Mouse (Mus musculus) CD8-positive naive resting alpha-beta T cell, adult 2 months (primary cell): ENCODE measurements around the gene Ldb1.

Source experiments
- DNase-seq, 2 experiments: peaks; one replicate each; pipeline ENCODE4 v3.0.0; 2022; ENCODE audit warnings: low read depth in 2 of 2, low spot score in 2 of 2

Ldb1 gene

GRCm38 (mm10) chr19:46045696-46046311 is 790 bp upstream of the Ldb1 start:
- DNase-seq, result peak in 1 of 2 experiments; percentile 16

- DNase-seq, result no peak
These were observed 582 bp downstream of the Ldb1 start, which contains the start of gene Pprc1 for GRCm38 (mm10) chr19:46044271-46044992. Gene Pprc1 (plus strand): TSS chr19:46044886.

DNA sequence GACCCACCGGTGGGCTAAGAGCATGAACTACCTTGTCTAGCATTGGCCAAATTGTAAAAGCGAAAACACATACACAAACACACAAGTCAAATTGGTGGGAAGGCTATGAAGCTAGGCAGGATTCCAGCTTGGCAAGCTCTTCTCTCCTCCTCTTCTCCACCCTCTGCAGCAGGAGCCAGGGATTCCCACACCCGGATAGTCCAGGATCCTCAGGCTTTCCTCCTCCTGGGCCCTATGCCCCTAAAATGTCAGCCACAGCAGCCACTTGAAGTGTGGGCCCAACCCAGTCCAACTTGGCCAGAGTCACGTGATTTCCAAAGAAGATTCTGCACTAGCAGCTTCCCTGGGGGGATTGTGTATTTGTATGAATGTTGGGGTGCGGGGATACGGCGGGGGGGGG is 1.6 kb downstream of the Ldb1 start:
- DNase-seq, result no peak

DNA sequence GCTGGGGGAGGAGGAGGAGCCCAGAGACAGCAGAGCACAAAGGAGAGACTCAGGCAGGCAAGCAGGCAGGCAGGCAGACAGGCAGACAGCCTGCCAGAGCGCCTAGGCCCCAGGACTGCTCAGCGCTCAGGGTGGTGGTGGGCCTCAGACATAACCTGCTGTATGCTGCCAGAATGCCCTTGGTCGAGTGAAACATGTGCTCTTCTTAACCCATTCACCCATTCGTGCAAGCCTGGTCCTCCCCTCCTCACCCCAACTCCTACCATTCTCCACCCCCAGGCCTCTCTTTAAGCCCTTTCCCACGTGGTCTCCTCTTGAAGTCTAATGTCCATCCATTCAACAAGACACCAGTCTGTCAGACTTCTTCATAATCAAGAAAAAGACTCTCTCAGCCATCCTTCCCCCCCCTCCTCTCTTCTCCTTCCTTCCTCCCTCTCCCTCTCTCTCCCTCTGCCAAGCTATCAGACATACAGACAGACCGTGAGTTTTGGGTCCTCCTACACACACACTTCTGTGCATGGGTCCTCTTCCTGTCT is 2.5 kb downstream of the Ldb1 start:
- DNase-seq, result peak in 1 of 2 experiments; percentile 33

DNA sequence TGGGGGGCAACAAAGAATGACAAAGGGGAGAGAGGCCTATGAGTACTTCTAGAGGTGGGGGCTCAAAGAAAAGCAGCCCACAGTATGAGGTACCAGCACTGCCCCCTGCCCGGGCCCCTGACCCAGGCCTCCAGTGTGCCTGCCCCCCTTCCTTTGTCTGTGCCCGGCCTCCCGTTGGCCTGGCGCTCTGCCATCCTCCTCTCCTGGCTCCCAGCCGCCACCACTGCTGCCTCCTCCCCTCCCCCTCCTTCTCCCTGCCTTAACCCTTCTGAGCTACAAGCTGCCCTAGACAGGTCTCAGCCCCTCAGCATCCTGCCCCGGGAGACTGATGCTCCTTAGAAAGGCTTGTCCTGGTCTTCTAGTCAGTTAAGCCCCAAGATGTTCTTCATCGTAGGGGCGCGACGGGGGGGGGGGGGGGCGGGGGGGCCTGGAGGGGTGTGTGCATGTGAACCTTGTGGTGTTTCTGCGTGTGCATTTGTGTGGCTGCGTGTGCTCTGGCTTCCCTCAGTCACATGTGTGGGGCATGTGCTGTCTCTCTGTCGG is 3.0 kb downstream of the Ldb1 start:
- DNase-seq, result no peak

DNA sequence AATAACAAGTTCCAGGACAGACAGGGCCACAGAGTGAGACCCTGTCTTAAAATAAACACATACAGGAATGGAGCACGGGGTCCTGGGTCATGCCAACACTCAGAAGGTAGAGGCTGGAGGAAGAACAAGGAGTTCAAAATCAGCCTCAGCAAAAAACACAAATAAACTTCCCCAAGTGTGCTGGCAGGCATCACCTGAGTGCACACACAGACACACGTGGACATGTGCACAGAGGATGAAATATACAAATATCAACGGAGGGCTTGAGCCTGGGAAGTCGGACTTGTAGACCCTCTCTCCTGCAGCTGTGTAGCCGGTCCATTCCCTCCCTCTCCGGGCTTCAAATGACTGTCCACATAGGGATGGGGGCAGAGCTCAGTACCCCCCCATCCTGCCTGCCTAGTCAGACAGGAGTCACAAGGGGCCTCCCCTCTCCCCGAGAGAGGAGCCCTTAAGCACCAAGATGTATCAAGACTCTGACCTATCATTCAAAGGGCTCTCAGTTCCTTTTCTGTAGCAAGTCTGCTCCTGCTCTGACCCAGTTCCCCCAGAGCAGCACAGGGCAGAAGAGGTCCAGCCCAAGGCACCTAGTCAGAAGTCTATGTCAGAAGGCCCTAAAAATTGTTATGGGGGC is 3.6 kb downstream of the Ldb1 start:
- no peak for DNase-seq

DNA sequence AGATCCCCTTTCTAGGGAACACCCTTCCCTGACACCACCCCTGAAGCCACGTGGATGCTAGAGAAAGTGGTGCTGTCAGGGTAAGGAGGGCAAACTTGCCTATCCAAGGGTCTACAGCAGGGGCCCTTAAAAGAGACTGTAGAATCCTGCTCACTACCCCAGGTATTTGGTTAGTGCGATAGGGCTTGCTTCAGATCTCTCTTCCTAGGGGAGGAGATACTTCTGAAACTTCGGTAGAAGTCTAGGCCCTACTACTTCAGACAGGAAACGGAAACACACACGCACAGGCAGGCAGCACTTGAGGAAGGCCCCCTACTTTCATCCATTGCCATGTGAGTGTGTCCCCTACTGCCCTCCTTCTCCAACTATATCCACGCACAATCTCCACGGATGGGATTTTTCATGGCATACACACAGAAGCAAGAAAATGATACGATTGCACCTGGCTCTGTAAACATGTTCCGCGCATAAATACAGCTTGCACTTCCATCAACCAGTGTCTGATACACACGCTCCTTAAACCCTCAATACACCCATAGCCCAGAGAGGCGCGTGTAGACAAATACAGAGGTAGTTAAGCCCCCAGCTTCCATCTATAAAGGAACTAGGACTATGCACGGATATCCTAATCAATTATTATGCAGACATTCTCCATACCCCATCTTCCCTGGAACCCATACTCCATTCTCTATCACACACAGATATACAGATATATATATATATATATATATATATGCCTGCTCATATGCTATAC is 4.7 kb downstream of the Ldb1 start:
- DNase-seq, result peak; percentile 41 to 59

GRCm38 (mm10) chr19:46039478-46039877 is 5.5 kb downstream of the Ldb1 start:
- DNase-seq, result peak; percentile 78 to 84

- no peak for DNase-seq
These were observed 6.2 kb downstream of the Ldb1 start for GRCm38 (mm10) chr19:46038851-46039260.

GRCm38 (mm10) chr19:46037925-46038850 is 6.8 kb downstream of the Ldb1 start:
- peak in 1 of 2 experiments; percentile 32 for DNase-seq

GRCm38 (mm10) chr19:46037243-46037924 is 7.6 kb downstream of the Ldb1 start:
- peak in 1 of 2 experiments; percentile 42 for DNase-seq

DNA sequence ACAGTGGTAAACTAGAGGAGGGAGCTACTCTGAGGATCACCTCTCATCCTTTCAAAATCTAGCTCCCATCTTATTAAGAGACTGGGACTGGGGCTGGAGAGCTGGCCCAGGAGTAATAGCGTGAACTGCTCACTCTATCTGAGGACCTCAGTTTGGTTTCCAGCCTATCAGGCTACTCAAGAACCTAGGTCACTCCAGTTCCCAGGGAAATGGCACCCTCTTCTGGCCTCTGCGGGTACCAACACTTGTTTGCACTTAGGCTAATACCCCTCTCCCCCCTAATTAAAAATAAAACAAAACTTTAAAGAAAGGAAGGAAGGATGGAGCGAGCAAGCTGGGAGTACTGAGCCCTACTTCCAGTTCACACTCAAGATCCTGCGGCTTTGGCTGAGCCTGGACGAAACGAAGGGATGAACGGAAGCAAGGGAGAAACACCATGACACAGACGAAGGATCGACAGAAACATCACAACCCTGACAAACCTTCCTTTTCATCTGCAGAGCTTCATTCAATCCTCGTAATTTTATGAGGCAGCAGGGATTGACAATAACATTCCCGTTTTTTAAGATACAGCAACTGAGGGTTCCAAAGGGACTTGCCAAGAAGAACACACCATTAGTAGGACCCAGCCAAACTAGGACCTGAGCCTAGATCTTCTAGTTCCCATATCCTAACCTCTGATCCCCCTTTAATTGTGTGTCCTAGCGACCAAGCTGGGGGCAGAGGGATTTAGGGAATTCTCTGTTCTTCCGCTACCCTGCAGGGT is 8.4 kb downstream of the Ldb1 start:
- peak in 1 of 2 experiments; percentile 25 for DNase-seq

- no peak for DNase-seq
These were observed 9.0 kb downstream of the Ldb1 start for GRCm38 (mm10) chr19:46035971-46036370.

DNA sequence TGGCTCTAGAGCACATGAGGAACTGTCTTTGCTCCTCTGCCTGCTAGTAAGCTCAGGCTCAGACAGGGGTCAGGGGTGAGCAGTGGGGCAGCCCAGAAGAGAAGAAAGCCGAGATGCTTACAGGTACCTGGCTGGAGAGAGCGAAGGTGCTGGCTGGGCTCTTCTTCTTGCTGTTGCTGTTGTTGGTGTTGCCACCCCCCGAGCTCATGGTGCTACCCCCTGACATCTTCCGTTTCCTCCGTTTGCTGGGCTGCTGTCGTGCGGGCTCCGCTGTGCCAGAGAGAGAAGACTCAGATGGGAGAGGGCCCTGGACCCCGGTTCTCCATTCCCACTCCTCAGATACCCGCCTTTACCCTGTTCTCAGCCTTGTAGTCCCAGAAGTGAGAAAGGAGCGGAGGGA is 11.1 kb downstream of the Ldb1 start:
- no peak for DNase-seq

- DNase-seq, result no peak
These were observed 12.1 kb downstream of the Ldb1 start for GRCm38 (mm10) chr19:46032731-46033510.

GRCm38 (mm10) chr19:46031689-46032432 is 13.2 kb downstream of the Ldb1 start:
- no peak for DNase-seq
